Mouse (Mus musculus) embryonic fibroblast, embryonic 13.5 days (primary cell): Measurements from ENCODE around the gene Cers1.

Experiments
- CTCF ChIP-seq: IDR thresholded peaks from 2 replicates; pipeline ENCODE4 v1.5.1; 2011; ENCODE audit warnings: mild to moderate bottlenecking, control low read depth, low read length, moderate library complexity, borderline replicate concordance; ENCODE audit not compliant: insufficient read depth
- POLR2A ChIP-seq: IDR thresholded peaks from 2 replicates; pipeline ENCODE4 v1.6.1; 2011; ENCODE audit warnings: low read depth, mild to moderate bottlenecking, control low read depth, low read length, moderate library complexity

GRCm38 (mm10) chr8:70313399-70313798, 2.2 kb upstream of the Cers1 start:
- TF ChIP-seq POLR2A (no peak), CTCF (no peak)
